Mouse (Mus musculus): ENCODE data around the gene Mrgprh.
A peak's percentile ranks its signal among the peaks of the same experiment; 100 is the strongest.

The Mrgprh gene

DNA sequence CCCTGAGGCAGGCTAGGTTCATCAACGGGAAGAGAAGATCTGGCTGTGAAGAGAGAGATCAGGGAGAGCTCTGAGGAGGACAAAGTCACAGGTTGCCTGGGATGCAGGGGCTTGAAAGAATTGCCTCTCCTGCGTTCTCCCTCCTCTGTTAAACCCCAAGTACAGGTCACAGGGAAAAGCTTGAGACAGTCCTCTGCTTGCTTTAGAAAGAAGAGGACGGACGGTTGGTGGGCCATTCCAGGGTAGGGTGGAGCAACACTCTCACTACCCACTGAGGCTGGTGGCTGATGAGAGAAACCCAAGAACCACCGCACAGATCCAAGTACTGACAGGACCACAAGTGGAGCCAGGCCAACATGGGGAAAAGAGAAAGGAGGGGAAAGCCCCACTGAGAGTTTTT lies at the start of gene Mrgprh:
Gene Mrgprh (plus strand): TSS at position 301 of the 400 bp plus-strand sequence.
- DNase-seq (ENCODE audit: low read depth, low spot score): no peak

DNA sequence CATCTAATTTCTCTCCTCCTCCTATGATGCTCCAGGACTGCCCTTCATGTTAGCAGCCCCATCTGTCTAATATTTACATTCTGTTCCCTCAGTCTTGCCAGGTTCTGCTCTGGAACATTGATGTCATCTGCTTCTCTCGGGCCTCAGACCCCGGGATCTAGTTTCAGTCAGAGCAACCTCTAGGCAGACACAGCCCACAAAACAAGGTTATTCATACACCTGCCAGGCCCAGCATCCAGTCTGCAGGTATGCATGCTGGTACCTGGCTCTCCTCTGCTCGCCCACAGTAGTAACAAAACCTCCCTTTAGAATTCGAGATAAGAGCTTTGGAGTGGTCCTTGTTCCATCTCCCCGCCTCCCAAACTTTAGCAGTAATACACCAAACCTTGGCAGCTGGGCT lies 45.5 kb upstream of the Mrgprh start:
- DNase-seq (ENCODE audit: low read depth, low spot score): no peak

DNA sequence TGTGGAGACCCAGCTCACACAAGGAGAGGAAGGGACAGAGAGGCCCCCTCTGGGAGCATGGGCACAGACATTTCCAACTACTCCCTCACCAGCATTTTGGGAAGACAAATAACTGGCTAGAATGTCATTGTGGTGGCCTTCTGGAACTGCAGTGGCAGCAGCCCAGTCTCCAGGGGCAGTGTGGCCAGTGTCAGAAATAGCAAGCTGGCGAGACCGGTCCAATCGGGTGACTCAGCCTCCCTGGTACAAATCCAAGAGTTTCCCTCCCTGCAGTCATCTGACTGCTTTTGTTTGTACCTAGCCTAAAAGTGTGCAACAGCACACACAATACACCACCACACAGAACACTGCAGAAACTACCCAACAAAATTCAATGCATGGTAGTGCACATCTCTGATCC lies 43.6 kb upstream of the Mrgprh start:
- no peak for DNase-seq (ENCODE audit: low read depth, low spot score)

DNA sequence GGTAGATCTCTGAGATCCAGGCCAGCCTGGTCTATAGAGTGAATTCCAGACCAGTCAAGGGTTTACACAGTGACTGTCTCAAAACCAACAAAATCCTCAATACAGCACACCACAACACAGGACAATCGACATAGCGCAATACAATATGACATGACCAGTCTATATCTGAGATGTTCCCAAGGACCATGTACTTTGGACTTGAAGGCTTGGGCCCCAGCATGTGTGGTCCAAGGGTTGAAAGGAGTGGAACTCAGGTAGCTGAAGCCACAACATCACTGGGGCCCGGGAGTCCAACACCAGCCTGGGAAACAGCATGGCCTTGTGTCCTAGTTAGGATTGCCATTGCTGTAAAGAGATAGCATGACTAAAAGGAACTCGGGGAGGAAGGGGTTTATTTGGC lies 43.2 kb upstream of the Mrgprh start:
- no peak for DNase-seq (ENCODE audit: low read depth, low spot score)

DNA sequence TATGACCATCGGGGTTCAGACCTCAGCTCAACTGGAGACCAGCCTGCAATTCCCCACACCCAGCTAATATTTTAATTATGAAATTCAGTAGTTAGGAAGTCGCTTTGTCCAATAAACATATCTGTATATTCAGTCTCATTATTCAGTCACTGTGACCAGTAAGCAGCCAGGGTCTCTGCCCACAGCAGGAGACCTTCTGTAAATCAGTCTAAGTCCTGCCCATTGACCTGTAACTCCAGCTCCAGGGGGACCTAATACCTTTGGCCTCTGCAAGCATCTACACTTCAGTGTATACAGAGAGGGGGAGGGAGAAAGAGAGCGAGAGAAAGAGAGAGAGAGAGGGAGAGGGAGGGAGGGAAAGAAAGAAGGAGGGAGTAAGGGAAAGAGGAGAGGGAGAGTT lies 41.5 kb upstream of the Mrgprh start:
- no peak for DNase-seq (ENCODE audit: low read depth, low spot score)

DNA sequence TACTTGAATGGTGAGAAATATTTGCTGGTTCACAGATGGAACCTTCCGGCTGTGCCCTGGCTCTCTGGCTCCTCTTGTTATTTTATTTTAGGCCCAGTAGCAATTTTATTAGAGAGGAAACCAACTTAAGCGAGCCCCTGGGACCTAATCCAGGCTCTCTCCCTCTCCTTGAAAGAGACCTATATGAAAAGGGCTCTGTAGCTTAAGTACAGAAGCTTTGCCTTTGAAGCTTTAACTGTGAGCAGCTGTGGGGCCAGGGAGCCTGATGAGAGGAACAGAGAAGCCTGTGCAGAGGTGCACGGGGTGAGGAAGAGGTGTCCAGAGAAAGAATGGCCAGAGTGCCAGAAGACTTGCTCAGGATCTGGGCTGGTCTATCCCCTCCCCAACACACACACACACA lies 41.0 kb upstream of the Mrgprh start:
- DNase-seq (ENCODE audit: low read depth, low spot score): no peak

DNA sequence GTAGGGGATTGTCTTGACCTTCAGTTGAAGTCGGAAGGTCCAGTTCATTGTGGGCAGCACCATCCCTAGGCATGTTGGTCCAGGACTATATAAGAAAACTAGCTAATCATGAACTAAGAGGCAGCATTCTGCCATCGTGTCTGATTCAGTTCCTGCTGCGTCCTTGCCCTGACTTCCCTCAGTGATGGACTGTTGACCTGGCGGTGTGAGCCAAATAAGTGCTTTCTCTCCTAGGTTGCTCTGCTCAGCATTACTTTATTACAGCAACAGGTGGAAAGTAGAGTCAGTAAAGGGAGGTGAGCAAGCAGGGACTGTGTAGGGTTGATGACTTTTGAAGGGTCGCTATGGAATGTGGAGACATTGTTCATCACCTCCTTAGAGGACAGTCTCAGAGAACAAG lies 40.1 kb upstream of the Mrgprh start:
- no peak for DNase-seq (ENCODE audit: low read depth, low spot score)

DNA sequence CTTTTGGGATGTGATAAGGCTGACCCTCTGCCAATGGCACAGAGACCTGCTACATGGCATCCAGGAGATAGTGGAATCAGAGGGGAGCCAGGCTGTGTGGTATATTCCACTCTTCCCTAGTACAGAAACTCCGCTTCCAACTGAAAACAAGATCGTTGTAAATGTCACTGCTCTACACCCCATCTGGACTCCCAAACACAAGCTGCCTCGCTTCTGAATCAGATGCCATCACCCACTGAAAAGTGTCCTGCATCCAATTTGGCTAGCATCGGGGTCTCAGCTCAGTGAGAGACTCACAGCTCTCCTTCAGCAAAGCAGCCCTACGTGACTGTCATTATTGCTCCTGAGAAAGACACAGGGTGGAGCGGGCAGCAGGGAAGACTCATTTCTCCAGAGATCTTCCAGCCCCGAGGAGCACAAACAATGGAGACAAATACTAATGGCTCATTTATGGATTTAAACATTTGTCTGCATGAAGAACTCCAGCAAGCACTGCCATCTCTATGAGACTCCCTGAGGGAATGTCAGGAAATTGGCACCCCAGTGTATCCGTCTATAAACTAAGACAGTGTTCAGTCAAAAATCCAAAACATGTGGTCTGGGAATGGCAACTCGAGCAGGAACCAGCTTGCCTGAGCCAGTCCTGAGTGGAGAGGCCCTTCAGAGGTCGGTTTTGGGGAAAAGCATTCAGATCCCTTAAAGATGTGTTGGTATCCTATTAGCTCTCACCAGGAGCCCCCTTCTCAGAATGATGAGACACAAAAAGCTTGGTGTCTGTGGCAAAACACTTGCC lies 36.2 kb upstream of the Mrgprh start:
- DNase-seq (ENCODE audit: low read depth, low spot score): no peak

DNA sequence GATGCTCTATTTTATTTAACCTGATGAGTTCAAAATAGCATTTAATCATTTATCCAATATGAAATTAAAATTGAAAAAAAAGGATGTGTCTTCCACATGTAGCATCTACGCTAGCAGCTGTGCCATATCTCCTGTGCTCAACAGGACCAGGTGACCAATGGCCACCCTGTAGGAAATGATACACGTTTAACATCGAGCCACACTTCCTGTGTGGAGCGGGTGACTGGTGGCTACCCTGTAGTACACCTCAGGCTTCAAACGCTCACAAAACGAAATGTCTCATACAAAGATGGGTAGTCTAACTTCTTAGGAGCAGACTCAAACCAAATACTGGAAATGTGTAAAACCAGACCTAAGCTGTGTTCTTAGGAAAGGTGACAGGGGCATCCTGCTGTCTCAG lies 32.0 kb upstream of the Mrgprh start:
- DNase-seq (ENCODE audit: low read depth, low spot score): no peak

DNA sequence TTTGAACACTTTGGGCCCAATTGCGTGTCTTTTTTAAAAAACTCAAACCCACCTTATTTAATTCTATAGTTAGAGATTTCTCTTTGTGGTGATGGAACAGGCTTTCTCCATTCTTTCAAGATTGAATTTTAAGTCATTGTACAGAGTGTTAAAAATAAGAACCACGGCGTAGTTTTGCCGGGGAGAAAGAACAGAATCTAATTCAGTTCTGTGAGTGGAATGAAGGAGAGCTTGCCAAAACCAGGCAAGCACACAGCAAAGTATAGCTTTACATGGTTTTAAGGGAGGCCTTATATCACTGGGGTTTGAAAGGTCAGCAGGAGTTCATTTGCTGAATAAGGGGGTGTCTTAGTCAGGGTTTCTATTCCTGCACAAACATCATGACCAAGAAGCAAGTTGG lies 31.3 kb upstream of the Mrgprh start:
- DNase-seq (ENCODE audit: low read depth, low spot score): no peak

DNA sequence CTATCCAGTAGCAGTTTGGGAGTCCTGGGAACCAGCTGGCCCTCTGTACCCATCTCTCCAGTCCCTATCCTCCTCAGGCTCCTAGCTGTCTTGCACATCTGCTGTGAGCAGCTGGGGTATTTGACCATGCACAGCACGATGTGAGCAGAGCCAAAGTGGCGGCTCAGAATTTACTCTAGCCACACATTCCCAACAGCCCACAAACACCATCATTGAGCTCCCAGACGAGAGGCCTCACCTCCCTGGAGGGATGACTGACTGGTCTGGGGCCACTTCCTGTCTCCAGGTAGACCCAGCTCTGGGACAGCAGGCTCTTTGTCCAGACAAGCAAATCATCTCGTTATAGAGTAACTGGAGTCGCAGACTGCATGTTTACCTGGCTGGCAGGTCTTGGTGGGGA lies 30.0 kb upstream of the Mrgprh start:
- DNase-seq (ENCODE audit: low read depth, low spot score): no peak

DNA sequence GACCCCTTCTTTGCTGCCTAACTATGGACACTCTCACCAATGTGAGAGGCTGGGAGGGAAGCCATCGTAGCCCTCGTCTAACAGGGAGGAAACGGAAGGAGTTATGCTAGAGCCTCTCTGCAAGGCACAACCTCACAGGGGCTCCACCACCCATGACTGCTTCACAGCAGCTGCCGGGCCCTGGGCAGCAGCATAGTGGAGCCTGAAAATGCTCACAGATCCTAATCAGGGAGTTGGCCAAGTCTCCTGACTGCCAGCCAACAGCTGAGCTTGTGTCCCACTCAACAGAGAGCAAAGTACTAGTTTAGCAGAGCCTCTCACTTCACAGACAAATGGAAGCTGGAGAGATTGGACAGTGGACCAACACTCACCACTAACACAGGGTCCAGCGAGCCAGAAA lies 29.4 kb upstream of the Mrgprh start:
- DNase-seq (ENCODE audit: low read depth, low spot score): no peak

DNA sequence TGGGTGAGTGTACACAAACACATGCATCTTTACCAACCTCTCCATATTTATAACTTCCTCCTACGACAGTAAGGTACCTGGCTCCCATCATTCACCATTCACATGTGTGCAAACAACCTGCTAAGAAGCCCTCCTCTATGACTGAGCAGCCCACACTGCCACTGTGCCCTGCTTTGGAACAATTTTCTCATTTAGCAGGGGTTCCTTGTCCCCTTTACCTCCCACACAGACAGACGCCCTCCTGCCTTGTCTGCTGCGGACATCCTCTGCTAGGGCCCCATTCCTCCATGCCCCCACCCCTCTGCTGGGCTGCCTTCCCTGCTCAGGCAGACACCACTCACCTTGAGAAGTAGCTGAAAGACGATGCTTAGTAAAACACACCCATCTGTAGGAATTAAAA lies 28.1 kb upstream of the Mrgprh start:
- no peak for DNase-seq (ENCODE audit: low read depth, low spot score)

DNA sequence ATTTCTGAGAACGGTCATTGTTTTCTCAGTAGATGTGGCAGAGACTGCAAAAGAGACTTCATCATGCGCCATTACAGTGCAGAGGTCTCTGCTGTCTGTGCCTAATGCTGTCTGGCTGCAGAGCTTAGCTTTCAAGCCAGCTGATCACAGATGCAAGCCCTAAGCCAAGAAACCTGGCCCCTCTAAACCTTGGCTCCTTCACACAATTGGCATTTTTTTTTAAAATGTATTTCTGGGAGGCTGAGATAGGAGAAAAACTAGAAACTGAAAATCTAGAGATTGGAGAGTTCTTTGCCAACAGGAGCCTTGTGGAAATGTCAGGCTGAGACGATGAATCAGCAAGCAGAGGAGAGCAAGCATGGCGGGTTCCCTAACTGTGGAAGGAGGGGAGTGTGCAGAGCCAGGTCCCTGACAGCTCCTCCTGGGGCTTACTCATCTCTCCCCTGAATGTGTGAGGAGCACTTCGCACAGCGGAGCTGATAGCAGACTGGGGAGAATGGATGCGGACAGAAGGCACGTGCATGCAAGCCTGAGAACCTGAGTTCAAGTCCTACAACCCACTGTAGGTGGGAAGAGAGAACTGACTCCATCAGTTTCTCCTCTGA lies 26.0 kb upstream of the Mrgprh start:
- DNase-seq (ENCODE audit: low read depth, low spot score): no peak

DNA sequence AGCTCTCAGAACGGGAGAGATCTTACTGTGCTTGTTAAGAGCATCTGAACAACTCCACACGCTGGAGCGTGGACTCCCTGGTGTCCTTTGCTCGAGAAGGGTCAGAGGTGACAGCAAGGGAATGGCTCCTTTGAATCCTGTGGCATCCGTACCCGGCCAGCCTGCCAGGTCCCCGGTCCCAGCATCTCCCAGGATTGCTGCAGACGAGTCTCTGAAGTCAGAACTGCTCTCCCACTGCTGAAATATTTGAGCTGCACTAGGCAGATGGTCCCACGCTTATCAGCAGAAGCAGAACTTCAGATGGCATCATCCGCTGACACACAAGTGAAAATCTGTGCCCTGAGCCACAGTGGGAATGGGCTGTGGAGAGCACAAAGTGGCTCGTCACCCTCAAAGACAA lies 24.1 kb upstream of the Mrgprh start:
- no peak for DNase-seq (ENCODE audit: low read depth, low spot score)

DNA sequence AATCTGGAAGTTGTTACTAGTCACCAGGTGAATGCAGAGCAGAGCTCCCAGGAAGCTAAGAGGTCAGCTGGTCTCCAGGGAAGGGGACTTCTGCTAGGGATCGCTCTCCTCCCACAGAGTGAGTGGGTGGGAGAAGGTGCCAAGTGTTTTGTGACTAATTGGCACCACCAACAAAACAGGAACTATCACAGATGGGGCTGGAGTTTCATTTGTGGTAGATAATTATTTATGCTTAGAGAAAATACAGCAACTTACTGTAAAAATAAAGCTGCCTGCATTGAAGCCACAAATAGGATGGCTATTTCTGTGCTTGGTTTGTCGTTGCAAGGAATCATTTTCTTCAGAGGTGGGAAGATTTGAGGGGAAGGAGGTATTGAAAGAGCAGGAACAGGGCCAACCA lies 22.0 kb upstream of the Mrgprh start:
- peak; percentile 54 for DNase-seq (ENCODE audit: low read depth, low spot score)

DNA sequence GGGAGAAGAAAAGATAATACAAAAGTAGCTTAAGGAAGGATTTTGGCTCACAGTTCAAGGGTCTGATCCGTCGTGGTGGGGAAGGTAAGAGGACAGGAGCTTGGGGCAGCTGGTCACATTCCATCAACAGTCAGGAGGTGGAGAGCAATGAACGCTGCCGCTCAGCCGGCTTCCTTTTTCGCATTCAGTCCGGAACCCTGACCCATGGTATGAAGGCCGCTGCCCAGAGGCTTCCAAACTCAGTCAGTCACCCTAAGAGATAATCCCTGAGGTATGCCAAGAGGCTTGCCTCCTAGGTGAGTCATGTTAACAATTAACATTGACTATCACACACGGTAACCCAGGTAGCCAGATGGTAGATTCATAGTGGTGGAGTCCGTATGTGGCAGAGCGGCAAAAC lies 21.4 kb upstream of the Mrgprh start:
- DNase-seq (ENCODE audit: low read depth, low spot score): no peak

DNA sequence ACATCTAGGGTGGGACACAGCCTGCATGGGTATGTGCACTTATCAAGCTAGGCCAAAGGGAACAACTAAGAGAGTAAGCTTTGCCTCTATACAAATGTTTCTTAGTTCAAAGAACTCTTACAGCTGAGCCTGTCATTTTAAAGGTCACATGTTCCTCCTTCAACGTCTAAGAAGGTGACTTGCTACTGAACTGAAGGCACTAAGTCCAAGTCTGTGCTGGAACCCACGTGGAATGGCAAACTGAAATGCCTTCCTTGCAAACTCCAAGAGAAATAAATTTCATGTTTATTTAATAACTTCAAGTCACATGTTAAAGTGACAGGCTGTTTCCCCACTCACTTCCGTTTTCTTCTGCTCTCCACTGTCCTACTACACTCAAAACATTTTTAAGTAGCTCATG lies 18.4 kb upstream of the Mrgprh start:
- DNase-seq (ENCODE audit: low read depth, low spot score): no peak

DNA sequence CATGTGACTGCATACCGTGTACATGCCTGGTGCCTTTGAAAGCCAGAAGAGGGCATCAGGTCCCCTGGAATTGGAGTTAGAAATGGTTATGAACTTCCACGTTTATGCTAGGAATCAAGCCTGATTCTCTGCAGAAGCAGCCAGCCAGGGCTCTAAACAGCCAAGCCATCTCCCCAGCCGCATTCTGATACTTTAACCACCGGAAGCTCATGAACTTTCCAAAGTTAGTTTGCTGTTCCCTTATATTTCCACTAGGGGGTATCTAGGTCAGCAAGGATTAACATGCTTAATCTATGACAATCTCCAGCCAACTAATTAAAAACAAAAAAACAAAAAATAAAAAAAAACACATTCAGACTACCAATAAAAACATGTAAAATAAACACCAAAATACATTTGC lies 17.8 kb upstream of the Mrgprh start:
- peak; percentile 59 for DNase-seq (ENCODE audit: low read depth, low spot score)

DNA sequence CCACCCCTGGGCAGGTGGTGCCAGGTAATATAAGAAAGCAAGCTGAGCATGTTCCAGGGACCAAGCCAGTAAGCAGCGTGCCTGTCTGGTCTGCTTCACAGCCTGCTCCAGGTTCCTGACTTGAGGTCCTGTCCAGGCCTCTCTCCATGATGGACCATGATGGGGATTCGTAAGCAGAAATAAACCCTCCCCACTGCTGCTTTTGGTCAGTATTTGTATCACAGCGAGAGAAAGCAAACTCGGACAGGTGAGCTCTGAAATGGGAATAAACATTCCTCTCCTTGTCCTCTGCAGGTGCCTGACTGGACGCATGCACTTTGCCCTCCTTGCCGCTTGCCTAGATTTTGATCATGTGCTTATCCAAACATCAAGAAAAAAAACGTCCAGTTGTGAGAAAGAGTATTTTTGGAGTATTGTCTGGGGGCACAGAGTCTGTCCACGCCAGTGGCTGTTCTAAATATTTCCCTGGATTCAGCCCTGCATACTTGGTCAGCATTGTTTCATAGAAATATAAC lies 16.8 kb upstream of the Mrgprh start:
- DNase-seq (ENCODE audit: low read depth, low spot score): no peak

DNA sequence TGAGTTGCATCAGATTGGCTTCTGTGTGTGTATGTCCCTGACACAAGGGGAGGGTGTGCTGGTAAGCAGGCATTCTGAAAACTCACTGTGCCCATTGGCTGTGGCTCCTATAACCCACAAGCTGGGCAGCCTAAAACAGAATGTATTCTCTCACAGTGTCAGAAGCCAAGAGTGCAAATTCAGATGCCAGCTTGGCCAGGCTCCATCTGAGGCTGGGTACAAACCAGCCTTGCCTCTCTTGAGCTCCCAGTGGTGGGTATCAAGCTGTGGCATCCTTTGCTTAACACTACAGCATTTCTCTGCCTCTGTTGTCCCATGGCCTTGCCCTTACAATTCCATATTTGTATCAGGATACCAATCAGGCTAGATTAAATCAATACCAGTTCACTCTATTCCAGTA lies 11.7 kb upstream of the Mrgprh start:
- no peak for DNase-seq (ENCODE audit: low read depth, low spot score)

DNA sequence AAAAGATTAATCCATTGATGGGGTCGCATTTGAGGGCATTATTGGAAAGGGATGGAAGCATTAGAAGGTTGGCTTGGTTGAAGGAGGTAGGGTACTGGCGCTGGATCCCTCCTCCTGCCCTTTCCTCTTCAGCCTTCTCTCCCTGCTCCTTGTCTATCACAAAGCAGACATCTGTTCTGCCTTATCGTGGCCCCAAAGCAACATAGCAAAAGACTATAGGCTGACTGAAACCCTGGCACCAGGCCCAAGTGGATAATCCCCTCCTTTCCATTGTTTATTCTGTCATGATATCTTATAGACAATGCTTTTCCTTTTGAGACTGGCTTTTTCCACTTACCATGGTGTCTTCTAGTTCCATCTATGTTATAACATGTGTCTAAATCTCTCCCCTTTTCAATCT lies 10.4 kb upstream of the Mrgprh start:
- DNase-seq (ENCODE audit: low read depth, low spot score): no peak

DNA sequence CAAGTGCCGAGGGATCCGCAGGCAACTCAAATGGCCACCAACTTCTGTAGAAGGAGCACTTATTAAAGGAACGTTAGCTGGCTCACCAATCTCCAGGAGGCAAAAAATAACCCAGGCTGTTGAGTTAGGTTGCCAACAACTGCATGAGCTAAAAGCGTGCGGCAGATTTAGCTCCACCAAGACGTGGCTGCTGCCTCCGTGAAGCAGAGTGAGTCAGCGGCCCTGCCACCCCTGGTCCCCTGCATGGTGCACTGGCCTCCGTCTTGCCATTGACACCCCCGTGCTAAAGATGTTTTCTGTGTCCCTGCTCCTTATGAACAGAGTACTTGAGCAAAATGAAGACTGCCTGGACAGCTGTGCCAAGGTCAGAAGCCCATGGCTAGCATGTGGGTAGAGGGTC lies 9.0 kb upstream of the Mrgprh start:
- DNase-seq (ENCODE audit: low read depth, low spot score): no peak

Data from A20 (cell line).